Mouse (Mus musculus): ENCODE results near the gene Sdsl. TPM values are rescaled to one million over a fixed set of nuclear protein-coding genes. Genes with fewer than 3 reads are reported as not detected.

Sdsl gene
- polyA plus RNA-seq, 1 experiment from 2014 or later: 7.5 TPM

DNA sequence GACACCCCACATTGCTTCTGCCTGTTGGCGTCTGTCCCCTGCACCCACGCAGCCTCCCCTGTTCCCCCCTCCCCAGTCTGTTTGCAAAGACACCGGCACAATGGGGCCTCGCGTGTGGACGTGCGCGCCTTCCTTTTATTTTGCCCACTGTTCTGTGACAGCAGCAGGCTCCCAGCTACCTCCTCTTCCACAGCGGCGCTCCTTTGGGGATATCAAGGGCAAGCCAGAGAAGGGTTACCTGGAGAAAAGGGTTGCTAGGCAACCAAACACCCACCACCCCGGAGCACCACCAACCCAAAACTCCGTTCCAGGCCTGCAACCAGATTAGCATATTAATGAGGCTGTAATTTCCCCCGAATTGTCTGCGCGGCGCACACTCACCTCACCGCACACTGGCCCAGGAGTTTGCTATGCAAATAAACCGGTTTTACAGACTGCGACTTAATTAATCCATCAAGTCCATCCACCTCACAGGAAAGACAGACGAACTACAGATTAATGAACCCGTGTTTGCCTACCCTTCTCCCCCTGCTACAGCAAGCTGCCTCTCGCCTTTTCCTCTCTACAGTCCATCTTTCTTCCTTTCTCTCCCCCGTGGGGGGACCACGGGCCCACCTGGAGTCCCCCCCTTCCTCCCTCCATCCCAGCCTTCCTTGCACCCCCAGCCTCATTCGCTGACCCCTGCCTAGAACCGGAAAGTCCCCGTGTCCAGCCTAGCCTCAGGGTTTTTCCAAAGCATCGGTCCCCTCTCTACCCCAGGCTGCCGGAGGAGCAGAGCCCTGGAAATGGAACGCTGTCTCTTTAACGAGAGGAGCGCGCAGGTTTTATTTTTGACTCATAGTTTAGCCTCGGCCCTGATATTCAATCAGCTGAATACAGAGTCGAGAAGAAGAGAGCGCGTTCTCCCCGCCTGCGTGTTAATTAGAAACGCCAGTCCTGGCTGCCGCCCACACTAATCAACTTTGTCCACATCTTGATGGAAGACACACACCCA is 62.9 kb downstream of the Sdsl start:
- peak overlapping the region; percentile 49; the same call in 1 of the 2 replicates for H3K9ac ChIP-seq
- peak overlapping the region; percentile 53 for H3K4me2 ChIP-seq (replicated peaks)
- WGBS: 1% methylated on average over 41 of the region's 41 CpGs
- peaks cover 20% of the 10 kb centered on the region for H3K4me1 ChIP-seq
- ATAC-seq (ENCODE audit: low FRiP score): peak; percentile 76
- peak overlapping the region; percentile 29 for H3K4me3 ChIP-seq
- peaks cover 62% of the 10 kb centered on the region for H3K27me3 ChIP-seq
- peaks cover 8% of the 10 kb centered on the region; the same call in 1 of the 2 replicates for H3K9me3 ChIP-seq (replicated peaks)
- H3K27ac ChIP-seq: peak overlapping the region; percentile 94
- no peaks in the 10 kb centered on the region for H3K36me3 ChIP-seq

DNA sequence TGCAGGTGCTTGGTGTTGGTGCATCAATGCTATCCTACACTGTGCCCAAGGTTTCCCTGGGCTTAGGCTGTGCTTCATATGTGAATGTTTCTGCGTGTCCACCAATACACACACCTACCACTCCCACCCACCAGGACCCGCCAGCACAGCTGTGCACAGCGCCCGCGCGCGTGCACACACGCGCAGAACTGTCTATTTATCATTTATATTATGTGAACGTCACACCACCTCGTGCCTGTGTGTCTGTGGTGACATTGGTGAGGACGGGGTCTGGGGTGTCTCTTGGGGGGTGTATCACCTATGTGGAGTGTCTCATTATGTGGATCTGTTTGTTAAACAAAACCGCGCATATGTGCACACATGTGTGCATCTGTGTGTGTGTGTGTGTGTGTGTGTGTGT is 63.7 kb downstream of the Sdsl start:
- H3K27me3 ChIP-seq: peaks cover 57% of the 10 kb centered on the region
- peak overlapping the region; percentile 49; the same call in 1 of the 2 replicates for H3K9ac ChIP-seq
- WGBS: 67% methylated on average over 14 of the region's 14 CpGs
- peaks cover 8% of the 10 kb centered on the region; the same call in 1 of the 2 replicates for H3K9me3 ChIP-seq (replicated peaks)
- H3K4me3 ChIP-seq: peak overlapping the region; percentile 29; the same call in 1 of the 2 replicates
- peak overlapping the region; percentile 94 for H3K27ac ChIP-seq
- H3K4me2 ChIP-seq (replicated peaks): peak overlapping the region; percentile 53
- no peaks in the 10 kb centered on the region for H3K36me3 ChIP-seq
- peak; percentile 65 for ATAC-seq (ENCODE audit: low FRiP score)
- H3K4me1 ChIP-seq: peaks cover 20% of the 10 kb centered on the region

Other genes starting within 250 kb of the Sdsl start
- 63.0 and 67.2 TPM in 2 replicates for gene Lhx5, start 41.1 kb downstream of the Sdsl start, polyA plus RNA-seq (2016; fragmentation: Nextera tagmentation; extraction: Ambion mirVana)
- gene Sds, start 3.7 kb upstream of the Sdsl start, polyA plus RNA-seq (2016; fragmentation: Nextera tagmentation; extraction: Ambion mirVana): not detected in 2 replicates
- gene Plbd2, start 30.8 kb upstream of the Sdsl start, polyA plus RNA-seq (2016; fragmentation: Nextera tagmentation; extraction: Ambion mirVana): 42.0 and 44.7 TPM in 2 replicates
- 3.5 and 4.0 TPM in 2 replicates for gene Slc8b1, start 38.4 kb upstream of the Sdsl start, polyA plus RNA-seq (2016; fragmentation: Nextera tagmentation; extraction: Ambion mirVana)
- gene Tpcn1, start 115.9 kb upstream of the Sdsl start, polyA plus RNA-seq (2016; fragmentation: Nextera tagmentation; extraction: Ambion mirVana): 18.4 and 19.2 TPM in 2 replicates
- 1.9 and 2.5 TPM in 2 replicates for gene Iqcd, start 116.2 kb upstream of the Sdsl start, polyA plus RNA-seq (2016; fragmentation: Nextera tagmentation; extraction: Ambion mirVana)
- 16.8 and 19.2 TPM in 2 replicates for gene Rita1, start 139.8 kb upstream of the Sdsl start, polyA plus RNA-seq (2016; fragmentation: Nextera tagmentation; extraction: Ambion mirVana)
- gene Ddx54, start 139.9 kb upstream of the Sdsl start, polyA plus RNA-seq (2016; fragmentation: Nextera tagmentation; extraction: Ambion mirVana): 53.2 and 53.6 TPM in 2 replicates
- 0.56 and 0.77 TPM in 2 replicates for gene Cfap73, start 161.4 kb upstream of the Sdsl start, polyA plus RNA-seq (2016; fragmentation: Nextera tagmentation; extraction: Ambion mirVana)
- 0.06 and 0.38 TPM in 2 replicates for gene Rasal1, start 176.0 kb upstream of the Sdsl start, polyA plus RNA-seq (2016; fragmentation: Nextera tagmentation; extraction: Ambion mirVana)
- 23.0 and 25.6 TPM in 2 replicates for gene Dtx1, start 239.1 kb upstream of the Sdsl start, polyA plus RNA-seq (2016; fragmentation: Nextera tagmentation; extraction: Ambion mirVana)